Mouse (Mus musculus): ENCODE results near the gene Polr2f.

- no peak for TF ChIP-seq CTCF (IDR thresholded peaks at IDR 0.05 in 2 of 3, conservative IDR thresholded peaks at IDR 0.05 in 1 of 3; ENCODE audit: control insufficient read depth in 1 of 3, insufficient read depth in 1 of 3, low read depth in 2 of 3, low read length in 3 of 3, poor library complexity in 1 of 3, severe bottlenecking in 1 of 3)
- TF ChIP-seq GATA1 (IDR thresholded peaks at IDR 0.05; ENCODE audit: low read depth, low read length), result no peak
- no peak for TF ChIP-seq MAX (IDR thresholded peaks at IDR 0.05; ENCODE audit: low read length)
- no peak for TF ChIP-seq SIN3A (IDR thresholded peaks at IDR 0.05; ENCODE audit: low read length)
- TF ChIP-seq TBP (IDR thresholded peaks at IDR 0.05; ENCODE audit: low read depth, low read length), result no peak
- no peak for TF ChIP-seq POLR2A (IDR thresholded peaks at IDR 0.05; ENCODE audit: control insufficient read depth in 1 of 2, insufficient read depth in 1 of 2, low read depth in 1 of 2, low read length in 2 of 2, poor library complexity in 1 of 2)
- TF ChIP-seq CHD1 (IDR thresholded peaks at IDR 0.05; ENCODE audit: low read depth, low read length), result no peak
- TF ChIP-seq POLR2AphosphoS2 (IDR thresholded peaks at IDR 0.05; ENCODE audit: low read length), result no peak
- TF ChIP-seq HCFC1 (IDR thresholded peaks at IDR 0.05; ENCODE audit: low read depth, low read length), result no peak
- TF ChIP-seq NRF1 (IDR thresholded peaks at IDR 0.05; ENCODE audit: insufficient read depth, low read depth, low read length, poor library complexity, severe bottlenecking), result no peak
- no peak for TF ChIP-seq ELF1 (IDR thresholded peaks at IDR 0.05; ENCODE audit: low read depth, low read length)
Observed at GRCm38 (mm10) chr15:79152709-79153108, 11.9 kb downstream of the Polr2f start.
